Mouse (Mus musculus): ENCODE data around the gene Mapk1. TPM values are rescaled to one million over a fixed set of nuclear protein-coding genes. Genes with fewer than 3 reads are reported as not detected.

Gene Mapk1
- total RNA-seq (2023; ENCODE audit: inconsistent age), result 174 to 192 TPM (median 182 TPM) in 4 replicates

DNA sequence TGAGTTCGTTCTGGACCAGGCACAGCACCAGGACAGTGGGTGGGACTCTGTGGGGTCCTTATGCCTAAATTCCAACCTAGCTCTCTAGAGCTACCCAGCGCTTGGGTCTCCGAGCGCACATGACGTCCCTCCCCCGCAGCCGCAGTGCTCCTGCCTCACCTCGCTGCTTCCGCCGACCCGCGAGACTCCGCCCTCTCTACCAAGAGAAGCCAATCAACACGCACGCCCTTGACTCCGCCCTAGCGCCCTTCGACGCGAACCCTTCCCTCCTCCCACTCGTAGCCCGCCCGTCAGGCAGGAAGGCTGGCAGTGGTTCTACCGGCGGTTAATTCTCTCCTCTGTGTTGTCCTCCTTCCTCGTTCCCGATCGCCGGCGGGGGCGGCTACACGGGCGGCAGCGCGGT, at the start of gene Mapk1:
TSS of gene Mapk1 (plus strand) at position 252 of the 403 bp plus-strand sequence.

GRCm38 (mm10) chr16:17069511-17070443, 86.6 kb downstream of the Mapk1 start, which contains the start of gene Ypel1:
Ypel1 (plus strand) TSS chr16:17069696.

Other genes with a start within 250 kb of the Mapk1 start
- 9.6 to 16.9 TPM (median 12.9 TPM) in 4 replicates for gene Spag6l, start 153.9 kb upstream of the Mapk1 start, total RNA-seq (2023; ENCODE audit: inconsistent age)
- gene Igll1, start 119.4 kb upstream of the Mapk1 start, total RNA-seq (2023; ENCODE audit: inconsistent age), result not detected in 4 replicates
- 130 to 141 TPM (median 135 TPM) in 4 replicates for gene Top3b, start 112.6 kb upstream of the Mapk1 start, total RNA-seq (2023; ENCODE audit: inconsistent age)
- 1.2 TPM in 1 of 4 replicates, not detected in the others for gene Vpreb1, start 112.5 kb upstream of the Mapk1 start, total RNA-seq (2023; ENCODE audit: inconsistent age)
- gene Ppm1f, start 86.9 kb upstream of the Mapk1 start, total RNA-seq (2023; ENCODE audit: inconsistent age), result 11.6 to 14.9 TPM (median 13.6 TPM) in 4 replicates
- gene Ypel1, start 86.3 kb downstream of the Mapk1 start, total RNA-seq (2023; ENCODE audit: inconsistent age), result 0.74 to 3.2 TPM (median 0.79 TPM) in 4 replicates
- gene Ppil2, start 127.9 kb downstream of the Mapk1 start, total RNA-seq (2023; ENCODE audit: inconsistent age), result 103 to 114 TPM (median 113 TPM) in 4 replicates
- gene 2610318N02Rik, start 141.8 kb downstream of the Mapk1 start, total RNA-seq (2023; ENCODE audit: inconsistent age), result 10.3 to 17.8 TPM (median 12.8 TPM) in 4 replicates
- gene Sdf2l1, start 149.0 kb downstream of the Mapk1 start, total RNA-seq (2023; ENCODE audit: inconsistent age), result 25.8 to 37.4 TPM (median 28.3 TPM) in 4 replicates
- 1.9 to 3.8 TPM (median 2.9 TPM) in 4 replicates for gene Ydjc, start 161.2 kb downstream of the Mapk1 start, total RNA-seq (2023; ENCODE audit: inconsistent age)
- 1.7 to 3.1 TPM (median 2.2 TPM) in 4 replicates for gene Ccdc116, start 163.8 kb downstream of the Mapk1 start, total RNA-seq (2023; ENCODE audit: inconsistent age)
- 96.3 to 124 TPM (median 113 TPM) in 4 replicates for gene Ube2l3, start 219.3 kb downstream of the Mapk1 start, total RNA-seq (2023; ENCODE audit: inconsistent age)
- 0.10 to 0.22 TPM (median 0.15 TPM) in 4 replicates for gene Rimbp3, start 225.2 kb downstream of the Mapk1 start, total RNA-seq (2023; ENCODE audit: inconsistent age)